Mouse (Mus musculus) spleen, adult 2 months (tissue): ENCODE results near the gene Rac2.

Experiments
- CTCF ChIP-seq: fragments of 200-500 bp; IDR thresholded peaks from 2 replicates; pipeline ENCODE4 v1.5.1; 2011; ENCODE audit warnings: mild to moderate bottlenecking, inconsistent platforms; ENCODE audit not compliant: insufficient read depth, insufficient read length, insufficient replicate concordance; ENCODE audit errors: extremely low read depth
- POLR2A ChIP-seq: fragments of 200-500 bp; IDR thresholded peaks from 2 replicates; pipeline ENCODE4 v1.6.1; 2011; ENCODE audit warnings: low read depth, low read length, inconsistent platforms

DNA sequence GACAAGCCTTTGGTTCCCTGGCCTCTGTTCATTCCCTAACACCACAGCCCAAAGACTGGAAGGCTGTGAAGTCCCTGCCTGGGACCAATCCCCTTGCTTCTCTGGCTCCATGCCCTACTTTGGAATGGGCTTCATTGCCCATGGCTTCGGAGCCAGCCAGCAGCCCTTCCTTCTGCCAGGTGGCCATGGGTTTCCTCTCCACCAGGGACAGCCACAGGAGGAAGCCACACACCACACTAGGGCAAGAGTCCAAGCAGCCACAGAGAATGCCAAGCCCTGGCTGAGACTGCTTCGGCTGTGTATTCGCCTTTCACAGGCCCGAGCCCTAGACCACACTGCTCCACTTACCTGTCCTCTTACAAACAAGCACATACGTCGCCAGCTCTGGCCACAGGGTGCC lies 33.5 kb upstream of the Rac2 start:
- TF ChIP-seq POLR2A (no peak), CTCF (no peak)
